Mouse (Mus musculus) lung, embryonic 14.5 days (tissue): Measurements from ENCODE around the gene Pax7. TPM values are rescaled to one million over a fixed set of nuclear protein-coding genes. Genes with fewer than 3 reads are reported as not detected.

Source experiments
- ATAC-seq: fragments of 200-750 bp; cut with Nextera tagmentation; 2 replicates; pipeline ENCODE4 v1.8.0; 2017; ENCODE audit warnings: mild to moderate bottlenecking, moderate TSS enrichment, moderate library complexity; ENCODE audit not compliant: insufficient read depth
- DNase-seq: peaks from one replicate; pipeline ENCODE4 v3.0.0-alpha.2; 2015
- H3K27ac ChIP-seq: fragments of 300-500 bp; sonication (generic); 2 replicates; pipeline ENCODE4 v1.5.1; 2014; ENCODE audit warnings: low read depth, mild to moderate bottlenecking, moderate library complexity
- H3K27me3 ChIP-seq: fragments of 300-500 bp; sonication (generic); 2 replicates; pipeline ENCODE4 v1.6.1; 2014; ENCODE audit warnings: low read length, control low read depth; ENCODE audit not compliant: insufficient read depth
- H3K36me3 ChIP-seq: fragments of 300-500 bp; sonication (generic); 2 replicates; pipeline ENCODE4 v1.6.1; 2014; ENCODE audit warnings: control low read depth; ENCODE audit not compliant: insufficient read depth
- H3K4me1 ChIP-seq: fragments of 300-500 bp; sonication (generic); 2 replicates; pipeline ENCODE4 v1.6.1; 2014; ENCODE audit warnings: antibody characterized with exemption, control low read depth; ENCODE audit not compliant: insufficient read depth
- H3K4me2 ChIP-seq: fragments of 300-500 bp; sonication (generic); 2 replicates; pipeline ENCODE4 v1.6.1; 2014; ENCODE audit warnings: mild to moderate bottlenecking
- H3K4me3 ChIP-seq: fragments of 300-500 bp; sonication (generic); 2 replicates; pipeline ENCODE4 v1.5.1; 2014; ENCODE audit warnings: low read depth, low read length
- H3K9ac ChIP-seq: fragments of 300-500 bp; sonication (generic); 2 replicates; pipeline ENCODE4 v1.6.1; 2014
- H3K9me3 ChIP-seq: fragments of 300-500 bp; sonication (generic); 2 replicates; pipeline ENCODE4 v1.6.1; 2016; ENCODE audit warnings: low read depth, low read length, control low read depth
- CTCF ChIP-seq: IDR thresholded peaks from 2 replicates; pipeline ENCODE4 v1.5.1; 2016; ENCODE audit warnings: antibody characterized with exemption, low read depth
- WGBS: fragments of 180-500 bp; shearing (Covaris S2); extraction: QIAGEN DNeasy Blood & Tissue Kit; methylation state at CpG from one replicate; pipeline ENCODE4 v1.1.7; 2014; 5-methylcytosine and 5-hydroxymethylcytosine counted together
- polyA plus RNA-seq: library from polyadenylated mRNA; unstranded; fragments of >200 nt; fragmentation: Nextera tagmentation; extraction: Ambion mirVana; gene quantifications from 2 replicates; pipeline ENCODE4 v1.2.1, GENCODE M21; 2014

Gene Pax7
- polyA plus RNA-seq, 1 experiment from 2014 or later = not detected

DNA sequence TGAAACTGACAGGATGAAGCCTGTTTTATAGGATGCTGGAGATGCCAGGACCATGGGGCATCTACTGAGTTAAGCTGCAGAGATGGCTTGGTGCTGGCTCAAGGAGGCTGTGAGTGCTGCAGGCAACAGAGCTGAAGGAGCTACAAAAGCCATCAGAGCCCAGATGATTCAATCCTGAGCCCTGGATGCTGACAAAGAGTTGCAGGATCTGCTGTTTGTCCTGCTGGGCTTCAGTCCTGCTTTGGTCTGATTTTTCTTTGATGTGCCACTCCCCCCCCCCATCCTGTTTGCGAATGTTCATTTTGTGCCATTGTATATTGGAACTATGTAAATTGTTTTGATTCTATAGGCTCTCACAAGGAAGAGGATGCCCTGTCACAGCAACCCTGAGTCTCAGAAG, 29.9 kb upstream of the Pax7 start:
- TF ChIP-seq CTCF = no peak
- Histone ChIP-seq H3K4me1 (no peaks in the 10 kb centered on the region), H3K4me3 (no peak overlapping the region), H3K9ac (no peak overlapping the region), H3K36me3 (no peaks in the 10 kb centered on the region), H3K27ac (no peak overlapping the region), H3K4me2 (no peak overlapping the region), H3K27me3 (no peaks in the 10 kb centered on the region), H3K9me3 (no peaks in the 10 kb centered on the region)
- ATAC-seq (no peak), DNase-seq (no peak)
- WGBS = 78% methylated on average over 1 of the region's 1 CpGs

GRCm38 (mm10) chr4:139858635-139859176, 25.4 kb upstream of the Pax7 start:
- ATAC-seq (peak; percentile 56; the same call in 1 of the 2 replicates), DNase-seq (peak; percentile 93)
- no peaks in the 10 kb centered on the region for H3K36me3 ChIP-seq
- H3K9me3 ChIP-seq = no peaks in the 10 kb centered on the region
- peak; percentile 95 for TF ChIP-seq CTCF
- no peak overlapping the region for H3K9ac ChIP-seq
- WGBS = 1% methylated on average over 13 of the region's 13 CpGs
- H3K4me2 ChIP-seq = no peak overlapping the region
- peaks cover 14% of the 10 kb centered on the region for H3K27me3 ChIP-seq
- no peak overlapping the region for H3K27ac ChIP-seq
- H3K4me3 ChIP-seq = no peak overlapping the region
- no peaks in the 10 kb centered on the region for H3K4me1 ChIP-seq

GRCm38 (mm10) chr4:139852219-139853035, 19.1 kb upstream of the Pax7 start:
- no peaks in the 10 kb centered on the region for H3K36me3 ChIP-seq
- no peaks in the 10 kb centered on the region for H3K4me1 ChIP-seq
- no peaks in the 10 kb centered on the region for H3K9me3 ChIP-seq
- no peak overlapping the region for H3K9ac ChIP-seq
- no peak overlapping the region for H3K4me2 ChIP-seq
- 3% methylated on average over 25 of the region's 25 CpGs for WGBS
- DNase-seq (no peak), ATAC-seq (no peak)
- H3K27me3 ChIP-seq = peaks cover 69% of the 10 kb centered on the region
- no peak overlapping the region for H3K4me3 ChIP-seq
- no peak overlapping the region for H3K27ac ChIP-seq
- TF ChIP-seq CTCF = peak; percentile 41

GRCm38 (mm10) chr4:139851387-139851786, 18.1 kb upstream of the Pax7 start:
- DNase-seq (no peak), ATAC-seq (no peak)

DNA sequence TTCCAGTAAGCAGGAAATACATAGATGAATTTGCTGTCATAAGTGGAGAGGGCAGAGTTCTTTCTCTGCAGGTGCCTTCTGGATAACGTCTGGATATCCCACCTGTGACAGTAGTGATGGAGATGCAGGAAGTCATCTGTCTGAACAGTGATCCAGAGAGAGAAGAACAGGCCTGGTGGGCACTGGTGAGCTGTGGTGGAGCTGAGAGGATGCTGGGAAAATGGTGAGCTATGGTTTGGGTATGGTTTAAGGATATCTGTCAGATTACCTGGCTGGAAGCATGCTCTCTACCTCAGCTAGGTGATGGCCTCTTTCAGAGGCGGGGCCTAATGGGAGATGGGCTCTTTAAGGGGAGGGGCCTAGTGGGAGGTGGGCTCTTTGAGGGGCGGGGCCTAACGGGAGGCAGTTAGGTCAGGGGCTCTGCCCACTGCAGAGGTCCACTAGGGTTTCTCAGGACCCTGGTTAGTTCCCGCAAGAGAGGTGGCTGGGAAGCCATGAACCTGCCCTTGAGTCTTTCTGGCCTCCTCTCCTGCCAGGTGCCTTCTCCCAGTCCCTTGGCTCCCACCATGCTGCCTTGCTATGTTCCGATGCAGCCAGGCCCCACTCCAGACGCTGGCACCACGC, 17.3 kb upstream of the Pax7 start:
- no peak for TF ChIP-seq CTCF
- Histone ChIP-seq H3K36me3 (no peaks in the 10 kb centered on the region), H3K27ac (no peak overlapping the region), H3K4me2 (no peak overlapping the region), H3K4me1 (no peaks in the 10 kb centered on the region), H3K27me3 (peaks cover 69% of the 10 kb centered on the region), H3K4me3 (no peak overlapping the region), H3K9me3 (no peaks in the 10 kb centered on the region), H3K9ac (no peak overlapping the region)
- WGBS = 11% methylated on average over 8 of the region's 8 CpGs
- DNase-seq = no peak
- no peak for ATAC-seq

More at GRCm38 (mm10) chr4:139851387-139851786, 18.1 kb upstream of the Pax7 start:
- Histone ChIP-seq H3K4me3 (no peak overlapping the region), H3K9me3 (no peaks in the 10 kb centered on the region), H3K27me3 (peaks cover 69% of the 10 kb centered on the region), H3K27ac (no peak overlapping the region), H3K36me3 (no peaks in the 10 kb centered on the region), H3K9ac (no peak overlapping the region), H3K4me1 (no peaks in the 10 kb centered on the region), H3K4me2 (no peak overlapping the region)
- 13% methylated on average over 15 of the region's 15 CpGs for WGBS
- no peak for TF ChIP-seq CTCF

- no peak for ATAC-seq
- Histone ChIP-seq H3K4me2 (no peak overlapping the region), H3K9me3 (no peaks in the 10 kb centered on the region), H3K4me3 (no peak overlapping the region), H3K27me3 (peaks cover 44% of the 10 kb centered on the region), H3K27ac (no peak overlapping the region), H3K36me3 (no peaks in the 10 kb centered on the region), H3K9ac (no peak overlapping the region), H3K4me1 (no peaks in the 10 kb centered on the region)
- no peak for TF ChIP-seq CTCF
- 17% methylated on average over 7 of the region's 7 CpGs for WGBS
- DNase-seq = no peak
Measured at GRCm38 (mm10) chr4:139843456-139843855, 10.1 kb upstream of the Pax7 start.

GRCm38 (mm10) chr4:139842919-139843318, 9.6 kb upstream of the Pax7 start:
- Histone ChIP-seq H3K9me3 (no peaks in the 10 kb centered on the region), H3K27ac (no peak overlapping the region), H3K4me2 (no peak overlapping the region), H3K4me3 (no peak overlapping the region), H3K27me3 (peaks cover 44% of the 10 kb centered on the region), H3K4me1 (no peaks in the 10 kb centered on the region), H3K36me3 (no peaks in the 10 kb centered on the region), H3K9ac (no peak overlapping the region)
- ATAC-seq (no peak), DNase-seq (no peak)
- 66% methylated on average over 7 of the region's 7 CpGs for WGBS
- TF ChIP-seq CTCF = no peak
